Mouse (Mus musculus) bone marrow macrophage, adult 2 months (primary cell): ENCODE results near the gene Hnf1b.

Experiments
- CTCF ChIP-seq: IDR thresholded peaks from 2 replicates; pipeline ENCODE4 v1.5.1; 2012; ENCODE audit warnings: low read depth, mild to moderate bottlenecking, low read length, moderate library complexity
- POLR2A ChIP-seq: IDR thresholded peaks from 2 replicates; pipeline ENCODE4 v1.6.1; 2012; ENCODE audit warnings: mild to moderate bottlenecking, low read depth, low read length, borderline replicate concordance

DNA sequence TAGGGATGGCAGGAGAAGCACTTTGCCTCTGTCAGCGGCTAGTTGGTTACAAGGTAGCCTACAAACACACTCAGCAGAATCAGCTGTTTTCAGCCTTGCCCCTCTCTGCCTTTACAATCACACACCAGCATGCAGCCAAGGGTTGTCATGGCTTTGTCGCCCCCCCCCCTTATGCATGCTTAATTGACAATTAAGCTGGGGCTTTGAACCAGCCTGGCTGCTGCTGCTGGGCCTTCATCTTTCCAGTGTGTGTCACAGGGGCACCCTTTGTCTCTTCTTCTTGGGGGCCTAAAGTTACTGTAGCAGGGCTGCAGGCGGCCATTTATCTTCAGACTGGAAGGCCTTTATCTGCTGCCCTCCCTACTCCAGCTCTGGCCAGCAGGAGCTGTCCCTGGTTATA is 17.7 kb downstream of the Hnf1b start:
- TF ChIP-seq POLR2A = no peak
- TF ChIP-seq CTCF = no peak
